ENCODE assay signal across 34 mouse cellular contexts in the genomic region with DNA sequence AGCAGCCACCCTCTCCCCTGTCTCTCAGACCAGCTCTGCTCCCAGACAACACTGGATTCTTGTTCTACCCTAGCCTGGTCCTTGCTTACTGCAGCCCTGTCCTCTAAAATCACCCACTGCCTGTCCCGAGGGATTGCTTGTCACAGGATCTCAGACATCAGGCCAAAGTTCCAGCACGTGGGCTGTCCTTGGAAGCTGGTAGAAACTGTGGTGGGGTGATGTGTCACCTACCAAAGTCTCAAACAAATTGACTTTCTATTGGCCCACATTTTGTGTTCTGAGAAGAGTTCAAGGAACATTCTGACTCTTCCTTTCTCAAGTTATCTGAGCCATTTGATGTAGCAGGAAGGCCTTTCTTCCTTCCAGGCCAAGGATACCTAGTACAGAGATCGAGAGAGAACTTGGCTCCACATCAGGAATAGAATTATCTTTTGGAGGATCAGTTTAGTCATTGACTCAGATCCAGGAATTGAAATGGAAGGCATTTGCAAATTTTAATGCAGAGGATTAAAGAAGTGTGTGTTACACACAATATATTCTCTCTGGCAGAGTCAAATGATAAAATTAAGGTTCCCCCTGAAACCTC. TPM values are rescaled to one million over a fixed set of nuclear protein-coding genes. Genes with fewer than 3 reads are reported as not detected.
DNase-seq lines count a peak whose midpoint lies in the region; TF ChIP-seq lines count a peak whose summit lies in the region.
"Had no signal": no experiment of that assay in that cellular context is flagged by ENCODE, and none has a peak within 500 bp of the region (broad histone marks: within the 10 kb centered on the region; RNA-seq: fewer than 3 reads in every experiment).

No protein-coding gene starts in this region.

- H3K4me3 ChIP-seq in liver, adult 2 months (ENCODE audit: insufficient read depth, low read depth, low read length), result no peak overlapping the region
- no peak overlapping the region for H3K4me3 ChIP-seq in cortical plate, adult 2 months (ENCODE audit: insufficient read depth, low read length)
- no peak overlapping the region for H3K4me3 ChIP-seq in midbrain, embryonic 10.5 days
- H3K4me3 ChIP-seq: embryonic facial prominence, embryonic 13.5 days; erythroblast, embryonic 14.5 days; forebrain, embryonic 12.5 days; heart, embryonic 13.5 days; hindbrain, embryonic 13.5 days; limb, embryonic 15.5 days; midbrain, embryonic 15.5 days; neural tube, embryonic 12.5 days had no signal

- no peaks in the 10 kb centered on the region for H3K36me3 ChIP-seq in liver, adult 2 months (ENCODE audit: control insufficient read depth, insufficient read depth, low read length)
- H3K36me3 ChIP-seq in midbrain, embryonic 10.5 days, result no peaks in the 10 kb centered on the region
- H3K36me3 ChIP-seq: embryonic facial prominence, embryonic 13.5 days; forebrain, embryonic 12.5 days; heart, embryonic 13.5 days; hindbrain, embryonic 13.5 days; limb, embryonic 15.5 days; midbrain, embryonic 15.5 days; neural tube, embryonic 12.5 days had no signal

- H3K9ac ChIP-seq in liver, adult 2 months (ENCODE audit: low read depth, low read length), result no peak overlapping the region
- H3K9ac ChIP-seq: embryonic facial prominence, embryonic 13.5 days; forebrain, embryonic 12.5 days; heart, embryonic 13.5 days; hindbrain, embryonic 13.5 days; limb, embryonic 15.5 days; midbrain, embryonic 15.5 days; neural tube, embryonic 12.5 days had no signal

- 52% methylated on average over 3 of the region's 3 CpGs for WGBS in liver, adult 2 months
- WGBS in midbrain, embryonic 10.5 days, result 78% methylated on average over 3 of the region's 3 CpGs

- no peaks in the 10 kb centered on the region for H3K9me3 ChIP-seq in midbrain, embryonic 10.5 days (replicated peaks)
- H3K9me3 ChIP-seq: embryonic facial prominence, embryonic 13.5 days; forebrain, embryonic 12.5 days; heart, embryonic 13.5 days; hindbrain, embryonic 13.5 days; limb, embryonic 15.5 days; midbrain, embryonic 15.5 days; neural tube, embryonic 12.5 days had no signal

- H3K27ac ChIP-seq in liver, adult 2 months (replicated peaks; ENCODE audit: insufficient read depth, low read depth, low read length), result peak overlapping the region; percentile 60
- peak overlapping the region; percentile 48 for H3K27ac ChIP-seq in cortical plate, adult 2 months (ENCODE audit: insufficient read depth, low read length)
- no peak overlapping the region for H3K27ac ChIP-seq in midbrain, embryonic 10.5 days (replicated peaks)
- H3K27ac ChIP-seq: embryonic facial prominence, embryonic 13.5 days; forebrain, embryonic 12.5 days; heart, embryonic 13.5 days; hindbrain, embryonic 13.5 days; kidney, postnatal 0 days; limb, embryonic 15.5 days; midbrain, embryonic 15.5 days; neural tube, embryonic 12.5 days had no signal

- TF ChIP-seq POLR2A in liver, adult 2 months (IDR thresholded peaks at IDR 0.05; ENCODE audit: extremely low read depth, insufficient read depth, low read length), result no peak
- TF ChIP-seq POLR2A in cortical plate, adult 2 months (IDR thresholded peaks at IDR 0.05; ENCODE audit: extremely low read depth, insufficient read depth, low read length), result no peak

- peak; percentile 88 for DNase-seq in heart, adult 11 months
- no peak for DNase-seq in heart, adult 9 months (ENCODE audit: low spot score in 2 of 2)
- no peak for DNase-seq in liver, adult 2 months (ENCODE audit: extremely low read depth, low read depth, low spot score)
- no peak for DNase-seq in liver
- peak; percentile 32 for DNase-seq in adrenal gland, postnatal 14 days
- no peak for DNase-seq in midbrain, embryonic 10.5 days (ENCODE audit: low spot score)
- DNase-seq: B cell, adult 2 months; cerebellum, adult 2 months; cerebellum, postnatal 25 days; embryo, embryonic 11 days; gastrocnemius, postnatal 10 days; heart, postnatal 14 days; kidney, adult 2 months; left cerebral cortex, postnatal 4 days; lung, postnatal 10 days; retina, postnatal 1 day; spleen, adult 18-20 months; thymus, postnatal 36 days had no signal

- TF ChIP-seq CTCF in liver, adult 2 months (IDR thresholded peaks at IDR 0.05; ENCODE audit: low read depth, low read length), result no peak
- no peak for TF ChIP-seq CTCF in cortical plate, adult 2 months (IDR thresholded peaks at IDR 0.05; ENCODE audit: extremely low read depth, insufficient read depth, low read length)

- H3K4me1 ChIP-seq in liver, adult 2 months (ENCODE audit: control insufficient read depth, insufficient read depth, low read length), result peaks cover 4% of the 10 kb centered on the region
- peaks cover 6% of the 10 kb centered on the region for H3K4me1 ChIP-seq in cortical plate, adult 2 months (ENCODE audit: control insufficient read depth, insufficient read depth, low read length)
- no peaks in the 10 kb centered on the region for H3K4me1 ChIP-seq in midbrain, embryonic 10.5 days
- H3K4me1 ChIP-seq: embryonic facial prominence, embryonic 13.5 days; forebrain, embryonic 12.5 days; heart, embryonic 13.5 days; hindbrain, embryonic 13.5 days; limb, embryonic 15.5 days; midbrain, embryonic 15.5 days; neural tube, embryonic 12.5 days had no signal

- no peaks in the 10 kb centered on the region for H3K27me3 ChIP-seq in liver, adult 2 months (ENCODE audit: control insufficient read depth, insufficient read depth, low read length)
- no peaks in the 10 kb centered on the region for H3K27me3 ChIP-seq in midbrain, embryonic 10.5 days (ENCODE audit: low read depth, poor library complexity, severe bottlenecking)
- H3K27me3 ChIP-seq: CH12.LX; embryonic facial prominence, embryonic 13.5 days; forebrain, embryonic 12.5 days; heart, embryonic 13.5 days; hindbrain, embryonic 13.5 days; limb, embryonic 15.5 days; midbrain, embryonic 15.5 days; neural tube, embryonic 12.5 days had no signal

- no peaks in the 10 kb centered on the region for H3K79me2 ChIP-seq in liver, adult 2 months (ENCODE audit: control insufficient read depth, insufficient read depth, low read length)

RNA-seq across cellular contexts. Expression of a gene that starts 9.9 kb away (rescaled TPM):
- 1.8 and 2.1 TPM in 2 replicates for total RNA-seq in liver, adult 2 months (2014; rRNA removed)
- polyA plus RNA-seq in liver, adult 2 months (2012; rRNA removed), result 0.39 and 0.84 TPM in 2 replicates
- 0.26 and 0.74 TPM in 2 replicates for total RNA-seq in adrenal gland, postnatal 14 days (2021)
- polyA plus RNA-seq in cortical plate, adult 2 months (2012; rRNA removed), result 0.46 and 0.91 TPM in 2 replicates
- polyA plus RNA-seq in midbrain, embryonic 10.5 days (2016; fragmentation: Nextera tagmentation; extraction: Ambion mirVana), result 0.14 TPM in 1 of 2 replicates, not detected in the other
- total RNA-seq: layer of hippocampus, postnatal 14 days had no signal
- polyA plus RNA-seq: erythroblast, embryonic 14.5 days; forebrain, embryonic 12.5 days; heart, embryonic 13.5 days; hindbrain, embryonic 13.5 days; midbrain, embryonic 15.5 days; neural tube, embryonic 12.5 days; Patski had no signal

RNA-seq across cellular contexts. Expression of a gene that starts 51.3 kb away (rescaled TPM):
- total RNA-seq in liver, adult 2 months (2014; rRNA removed), result 3.7 and 4.2 TPM in 2 replicates
- polyA plus RNA-seq in liver, adult 2 months (2012; rRNA removed), result 0.36 and 1.0 TPM in 2 replicates
- total RNA-seq in adrenal gland, postnatal 14 days (2021), result 0.26 and 0.60 TPM in 2 replicates
- 1.2 and 1.4 TPM in 2 replicates for polyA plus RNA-seq in cortical plate, adult 2 months (2012; rRNA removed)
- polyA plus RNA-seq in midbrain, embryonic 10.5 days (2016; fragmentation: Nextera tagmentation; extraction: Ambion mirVana), result 0.10 and 0.11 TPM in 2 replicates
- total RNA-seq: gastrocnemius, postnatal 10 days; granulocyte monocyte progenitor cell, adult 5-6 weeks; megakaryocyte-erythroid progenitor cell, adult 5-6 weeks had no signal
- polyA plus RNA-seq: embryonic facial prominence, embryonic 13.5 days; erythroblast, embryonic 14.5 days; G1E; kidney, adult 2 months; kidney, postnatal 0 days had no signal

Comparison
In these comparisons a context has a peak if more than half of its experiments do, and no peak if none do; other contexts are left out.
1. DNase-seq: peak in heart, adult 11 months (single experiment) and adrenal gland, postnatal 14 days (single experiment); none in heart, adult 9 months (0 of 2), liver, adult 2 months (single experiment), liver (single experiment) and midbrain, embryonic 10.5 days (single experiment).